Mouse (Mus musculus) adrenal gland, postnatal 36 days (tissue): ENCODE measurements around the gene Apof. TPM values are rescaled to one million over a fixed set of nuclear protein-coding genes. Genes with fewer than 3 reads are reported as not detected.
"Not testable (repeated sequence)": the region's sequence is repeated elsewhere in the genome, so short reads cannot be mapped to it uniquely, and the experiment has no call there.

Experiments
- DNase-seq, 2 experiments: peaks; one replicate each; pipeline ENCODE4 v3.0.0; 2021; ENCODE audit warnings: mixed read lengths in 1 of 2
- total RNA-seq, 2 experiments: library from RNA; stranded (reverse); gene quantifications; 2 replicates each; pipeline ENCODE4 v1.2.3; 2021

The Apof gene
- total RNA-seq, 2 experiments from 2014 or later, result 1.5 to 11.9 TPM

DNA sequence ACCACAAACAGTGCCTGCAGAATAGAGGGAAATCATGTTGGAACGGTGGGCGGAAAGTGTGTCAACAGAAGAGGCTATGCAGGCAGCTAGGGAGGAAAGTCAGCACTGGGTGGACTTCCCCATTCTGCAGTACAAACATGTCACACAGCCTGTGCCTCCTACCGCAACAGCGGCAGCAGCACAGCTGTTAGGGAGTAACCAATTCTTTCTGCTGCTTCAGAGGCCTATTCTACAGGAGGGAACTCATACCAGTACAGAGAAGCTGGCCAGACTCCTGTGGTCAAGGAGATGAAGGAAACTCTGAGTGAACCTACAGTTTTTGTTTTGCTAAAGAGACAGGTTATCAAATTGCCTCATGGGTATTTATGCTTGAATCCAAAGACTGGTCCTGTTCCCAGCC, 9.5 kb upstream of the Apof start:
- no peak for DNase-seq

DNA sequence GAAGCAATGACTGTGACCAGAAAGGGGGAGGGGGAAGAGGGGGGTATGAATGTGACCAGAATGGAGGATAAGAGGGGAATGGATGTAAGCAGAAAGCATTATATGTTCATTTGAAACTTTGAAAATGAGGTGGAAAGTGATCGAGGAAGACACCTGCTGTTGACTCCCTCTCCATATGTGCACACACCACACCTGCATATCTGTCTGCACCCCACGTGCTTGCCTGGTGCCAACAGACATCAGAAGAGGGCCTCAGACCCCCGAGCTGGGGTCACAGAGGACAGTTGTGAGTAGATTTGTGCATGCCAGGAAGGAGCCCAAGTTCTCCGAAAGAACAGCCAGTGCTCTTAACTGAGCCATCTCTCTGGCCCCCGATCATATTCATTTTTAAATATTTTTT, 8.5 kb upstream of the Apof start:
- no peak for DNase-seq

DNA sequence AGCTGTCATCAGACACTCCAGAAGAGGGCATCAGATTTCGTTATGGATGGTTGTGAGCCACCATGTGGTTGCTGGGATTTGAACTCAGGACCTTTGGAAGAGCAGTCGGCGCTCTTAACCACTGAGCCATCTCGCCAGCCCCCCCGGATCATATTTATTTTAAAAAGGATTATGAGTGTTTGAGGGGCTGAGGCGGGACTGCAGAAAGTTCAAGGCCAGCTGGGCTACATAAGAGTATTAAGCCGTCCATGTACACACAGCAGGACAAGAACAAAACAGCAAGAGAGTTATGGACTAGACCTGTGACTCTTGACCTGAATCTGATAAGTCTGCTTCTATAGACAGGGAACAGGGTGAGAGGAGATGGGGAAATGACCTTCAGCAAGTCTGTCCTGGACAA, 8.1 kb upstream of the Apof start:
- not testable (repeated sequence) for DNase-seq

DNA sequence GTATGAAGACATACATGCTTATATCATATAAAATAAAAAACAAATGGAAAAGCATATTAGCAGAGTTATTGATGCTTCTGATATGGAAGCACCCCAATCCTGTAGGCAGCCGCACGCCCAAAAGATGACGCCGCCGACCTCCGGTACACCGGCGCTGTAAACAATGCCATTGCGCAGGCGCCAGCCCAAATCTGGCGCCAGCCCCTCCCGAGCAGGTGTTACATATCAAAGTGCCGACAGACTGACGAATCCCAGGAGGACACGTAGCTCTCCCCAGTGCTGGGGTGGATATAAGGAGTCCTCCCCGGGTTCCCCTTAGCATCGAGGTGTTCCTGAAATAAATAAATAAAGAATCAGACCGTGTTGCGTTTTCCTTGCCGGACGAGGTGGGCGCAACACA, 6.2 kb upstream of the Apof start:
- no peak for DNase-seq

DNA sequence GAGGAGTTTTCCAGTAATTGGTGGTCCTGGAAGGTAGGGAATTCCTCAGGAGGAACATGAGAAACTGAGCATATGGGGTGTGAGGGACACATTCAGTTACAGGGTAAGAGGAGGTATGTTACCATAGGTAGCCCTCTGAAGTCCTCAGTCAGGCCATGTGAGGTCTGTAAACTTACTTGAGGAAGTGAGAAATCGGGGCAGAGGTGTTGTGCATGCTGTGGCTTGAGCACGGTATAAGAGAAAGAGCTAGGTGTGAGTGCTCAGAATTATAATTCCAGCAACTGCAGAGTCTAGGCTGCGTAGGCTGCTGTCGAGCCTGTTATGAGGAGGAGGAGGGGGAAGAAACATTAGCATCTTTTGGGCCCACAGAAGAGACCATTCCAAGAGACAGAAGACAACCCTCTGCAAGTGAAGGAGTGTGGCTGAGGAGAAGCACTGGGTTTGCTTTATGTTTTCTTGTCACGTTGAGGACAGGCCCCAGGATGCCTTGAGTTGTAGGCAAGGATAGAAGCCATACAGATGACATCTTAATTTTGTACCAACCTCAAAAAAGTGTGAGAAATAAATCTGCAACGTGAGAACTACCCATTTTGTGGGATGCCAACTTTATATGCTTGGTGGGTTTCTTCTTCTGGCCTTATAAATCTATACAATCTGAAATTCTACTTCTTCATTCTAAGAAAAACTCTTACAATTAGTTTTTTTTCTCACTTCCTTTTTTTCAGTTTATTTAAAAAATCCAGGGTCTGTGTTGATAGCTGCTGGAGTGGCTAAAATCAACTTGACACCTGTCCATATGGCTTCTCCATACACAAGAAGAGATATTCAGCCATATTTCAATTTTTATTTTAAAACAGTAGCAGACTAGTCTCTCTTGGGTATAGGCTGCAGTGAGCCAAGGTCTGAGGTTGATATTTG, 4.8 kb upstream of the Apof start:
- DNase-seq, result no peak

DNA sequence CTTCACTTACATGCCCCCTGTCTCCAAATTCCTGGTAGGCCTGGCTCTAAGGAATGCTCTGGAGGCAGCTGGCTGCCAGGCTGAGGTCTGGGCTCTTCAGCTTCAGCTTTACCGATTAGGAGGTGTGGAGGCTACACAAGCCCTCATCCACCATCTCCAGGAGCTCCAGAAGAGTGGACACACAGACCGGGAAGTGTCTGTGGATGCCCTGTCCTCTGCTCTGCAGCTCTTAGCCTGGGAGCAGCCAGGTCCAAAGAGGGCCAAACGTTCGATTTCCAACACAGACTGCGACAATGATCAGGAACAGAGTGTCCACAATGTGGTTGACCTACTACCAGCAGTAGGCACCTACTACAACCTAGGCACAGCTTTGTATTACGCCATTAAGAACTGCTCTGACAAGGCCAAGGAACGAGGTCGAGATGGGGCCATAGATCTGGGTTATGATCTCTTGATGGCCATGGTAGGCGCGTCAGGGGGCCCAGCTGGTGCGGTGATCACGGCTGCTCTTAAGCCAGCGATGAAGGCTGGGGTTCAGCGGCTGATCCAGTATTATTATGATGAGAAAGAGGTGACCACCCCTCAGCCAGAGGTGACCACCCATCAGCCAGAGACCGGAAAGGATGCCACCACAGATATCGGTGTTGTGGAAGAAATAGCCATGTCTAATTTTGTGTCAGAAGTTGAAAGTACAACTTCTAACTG, 887 bp downstream of the Apof start:
- DNase-seq, result no peak

DNA sequence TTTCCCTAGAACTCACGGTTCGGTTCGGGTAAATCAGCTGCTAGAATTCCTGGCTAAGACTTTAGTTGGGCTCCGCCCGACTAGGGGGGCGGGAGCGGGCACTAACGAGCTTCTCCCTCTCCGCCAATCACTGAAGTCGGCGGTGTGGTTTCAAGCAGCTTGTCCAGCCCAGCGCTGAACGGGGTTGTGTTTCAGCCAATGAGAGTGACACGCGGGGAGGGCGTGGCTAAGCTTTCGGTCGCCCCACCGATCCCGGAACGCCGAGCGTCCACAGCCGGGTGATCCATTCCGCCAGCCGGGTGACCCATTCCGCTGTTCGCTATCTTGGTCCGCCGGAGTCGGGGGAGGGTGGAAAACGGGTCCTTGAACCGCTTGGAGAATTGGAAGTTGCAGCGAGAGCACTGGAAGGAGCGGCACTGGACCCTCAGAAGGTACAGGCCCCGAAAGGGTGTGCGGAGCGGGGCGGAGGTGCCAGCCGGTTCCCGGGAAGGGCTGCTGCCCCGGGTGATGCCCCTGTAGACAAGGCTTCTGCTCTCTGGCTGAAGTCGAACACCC, 1.9 kb downstream of the Apof start, which contains the start of gene Stat2:
TSS of gene Stat2 (plus strand) at position 273 of the 555 bp plus-strand sequence.
- peak; percentile 98 to 99 for DNase-seq

DNA sequence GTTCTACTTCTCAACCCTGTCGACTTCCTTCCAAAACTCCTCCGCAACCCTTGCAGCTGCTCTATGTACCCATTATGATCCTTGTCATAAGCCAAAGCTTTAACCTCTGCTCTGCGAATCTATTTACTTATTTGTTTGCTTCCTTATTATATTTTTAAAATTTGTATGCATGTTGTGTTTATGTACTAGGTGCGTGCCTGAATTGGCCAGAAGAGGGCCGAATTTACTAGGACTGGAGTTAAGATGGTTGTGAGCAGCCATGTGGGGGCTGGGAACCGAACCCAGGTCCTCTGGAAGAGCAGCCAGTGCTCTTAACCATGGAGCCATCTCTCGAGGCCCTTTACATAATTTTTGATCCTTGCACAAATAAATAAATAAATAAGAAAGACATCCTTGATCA, 2.4 kb downstream of the Apof start:
- DNase-seq, result no peak

DNA sequence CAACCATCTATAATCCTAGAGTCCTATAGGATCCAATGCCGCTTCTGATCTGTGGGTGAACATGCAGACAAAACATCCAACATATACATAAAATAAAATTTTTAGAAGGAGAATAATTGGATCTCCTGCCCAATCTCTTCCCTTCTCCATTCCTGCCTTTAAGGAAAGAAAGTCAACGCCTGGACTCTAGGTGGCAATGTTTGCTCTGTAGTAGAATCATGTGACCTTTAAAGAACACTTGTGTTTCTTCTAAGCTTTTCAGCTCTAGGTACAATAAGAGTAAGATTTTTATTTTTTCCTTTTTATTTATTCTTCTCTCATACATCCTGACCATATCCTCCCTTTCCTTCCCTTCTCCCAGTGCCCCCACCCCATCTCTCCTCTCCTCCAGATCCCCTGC, 3.4 kb downstream of the Apof start:
- DNase-seq, result peak in 1 of 2 experiments; percentile 34

DNA sequence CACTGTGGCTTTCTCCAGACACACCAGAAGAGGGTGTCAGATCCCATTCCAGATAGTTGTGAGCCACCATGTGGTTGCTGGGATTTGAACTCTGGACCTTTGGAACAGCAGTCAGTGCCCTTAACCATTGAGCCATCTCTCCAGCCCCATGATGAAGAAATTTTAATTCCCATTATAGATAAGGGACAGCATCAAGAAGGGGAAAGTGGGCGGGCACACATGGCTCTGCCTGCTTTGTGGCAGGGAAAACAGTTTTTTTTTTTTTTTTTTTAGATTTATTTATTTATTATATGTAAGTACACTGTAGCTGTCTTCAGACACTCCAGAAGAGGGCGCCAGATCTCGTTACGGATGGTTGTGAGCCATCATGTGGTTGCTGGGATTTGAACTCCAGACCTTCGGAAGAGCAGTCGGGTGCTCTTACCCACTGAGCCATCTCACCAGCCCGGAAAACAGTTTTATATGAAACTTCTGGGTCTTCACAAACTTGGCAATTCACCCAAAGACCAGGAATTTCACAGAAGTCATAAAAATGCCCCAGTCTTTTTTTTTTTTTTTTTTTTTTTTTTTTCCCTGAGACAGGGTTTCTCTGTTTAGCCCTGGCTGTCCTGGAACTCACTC, 4.5 kb downstream of the Apof start:
- DNase-seq, result not testable (repeated sequence)

DNA sequence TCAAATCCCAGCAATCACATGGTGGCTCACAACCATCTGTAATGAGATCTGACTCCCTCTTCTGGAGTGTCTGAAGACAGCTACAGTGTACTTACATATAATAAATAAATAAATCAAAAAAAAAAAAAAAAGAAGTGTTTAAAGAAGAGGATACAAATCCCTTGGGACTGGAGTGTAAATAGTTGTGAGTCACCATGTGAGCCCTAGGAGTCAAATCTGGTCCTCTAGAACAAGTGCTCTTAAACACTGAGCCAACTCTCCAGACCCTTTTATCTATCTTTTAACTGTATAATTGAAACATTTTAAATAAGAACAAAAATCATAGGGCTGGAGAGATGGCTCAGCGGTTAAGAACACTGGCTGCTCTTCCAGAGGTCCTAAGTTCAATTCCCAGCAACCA, 6.9 kb downstream of the Apof start:
- not testable (repeated sequence) for DNase-seq

DNA sequence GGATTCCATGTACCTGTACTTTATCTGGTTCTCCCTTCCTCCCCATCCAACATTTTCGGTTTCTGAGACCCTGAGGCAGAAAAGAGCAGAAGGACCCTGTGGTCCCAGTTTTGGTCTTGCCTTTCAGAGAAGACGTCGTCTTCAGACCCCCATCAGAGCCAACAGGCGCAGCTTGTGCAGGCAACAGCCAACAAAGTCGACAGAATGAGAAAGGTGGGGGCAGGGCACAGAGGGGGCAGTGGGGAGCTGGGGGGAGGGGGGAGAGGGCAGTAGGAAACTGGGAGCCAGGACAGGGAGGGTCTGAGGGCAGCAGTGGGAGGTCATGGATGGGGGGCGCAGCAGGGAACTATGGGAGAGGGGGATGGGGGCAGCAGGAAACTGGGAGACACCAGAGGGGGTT, 9.7 kb downstream of the Apof start:
- no peak for DNase-seq

DNA sequence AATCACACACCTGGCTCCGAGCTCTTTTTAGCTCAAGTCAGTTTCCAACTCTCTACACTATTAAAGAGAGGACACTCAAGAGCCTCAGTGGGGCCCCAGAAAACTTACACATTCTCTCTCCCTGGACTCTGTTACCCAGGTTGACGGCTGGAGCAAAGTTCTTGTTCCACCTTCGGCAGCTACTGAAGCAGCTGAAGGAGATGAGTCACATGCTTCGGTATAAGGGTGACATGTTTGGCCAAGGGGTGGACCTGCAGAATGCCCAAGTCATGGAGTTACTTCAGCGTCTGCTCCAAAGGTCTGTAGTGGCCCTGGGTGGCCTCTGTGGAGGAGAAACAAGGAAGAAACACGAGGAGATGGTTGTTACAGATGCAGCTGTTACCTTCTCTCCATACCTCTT, 12.5 kb downstream of the Apof start:
- DNase-seq, result no peak

DNA sequence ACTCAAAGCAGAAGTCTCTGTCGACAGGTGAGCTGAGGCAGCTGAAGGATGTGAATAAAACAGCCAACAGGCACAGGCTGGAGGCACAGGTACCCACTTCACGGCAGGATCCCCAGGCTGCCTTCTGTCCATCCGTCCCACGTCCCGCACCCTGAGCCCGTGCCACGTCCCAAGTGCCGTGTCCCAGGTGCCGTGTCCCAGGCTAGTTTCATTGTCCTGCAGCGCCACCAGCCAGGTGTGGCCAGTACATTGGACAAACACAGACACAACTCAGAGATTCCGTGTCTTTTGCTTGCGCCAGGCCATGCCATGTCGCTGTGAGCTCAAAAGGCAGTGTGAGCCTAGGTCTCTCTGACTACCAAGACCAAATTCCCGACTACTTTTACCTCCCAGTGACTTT, 13.2 kb downstream of the Apof start:
- DNase-seq, result no peak

DNA sequence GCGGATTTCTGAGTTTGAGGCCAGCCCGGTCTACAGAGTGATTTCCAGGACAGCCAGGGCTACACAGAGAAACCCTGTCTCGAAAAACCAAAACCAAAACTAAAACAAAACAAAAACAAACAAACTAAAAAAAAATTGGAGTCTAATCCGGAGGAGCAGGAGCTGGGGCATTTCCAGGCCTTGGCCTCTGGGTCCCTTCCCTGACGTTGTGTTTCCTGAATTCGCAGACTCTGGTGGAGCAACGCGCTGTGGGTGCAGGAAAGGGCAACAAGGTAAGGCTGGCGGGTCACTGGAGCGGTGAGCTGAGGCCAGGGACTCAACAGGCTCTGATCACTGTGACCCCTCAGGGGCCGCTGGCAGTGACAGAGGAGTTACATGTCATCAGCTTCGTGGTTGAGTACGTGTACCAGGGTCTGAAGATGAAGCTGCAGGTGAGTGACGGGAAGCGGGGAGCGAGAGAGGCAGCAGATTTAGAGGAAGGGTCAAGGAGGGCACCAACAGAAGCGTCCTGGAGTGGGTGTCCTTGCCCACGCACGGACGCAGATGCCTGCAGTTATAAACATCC, 14.5 kb downstream of the Apof start:
- peak in 1 of 2 experiments; percentile 34 for DNase-seq

DNA sequence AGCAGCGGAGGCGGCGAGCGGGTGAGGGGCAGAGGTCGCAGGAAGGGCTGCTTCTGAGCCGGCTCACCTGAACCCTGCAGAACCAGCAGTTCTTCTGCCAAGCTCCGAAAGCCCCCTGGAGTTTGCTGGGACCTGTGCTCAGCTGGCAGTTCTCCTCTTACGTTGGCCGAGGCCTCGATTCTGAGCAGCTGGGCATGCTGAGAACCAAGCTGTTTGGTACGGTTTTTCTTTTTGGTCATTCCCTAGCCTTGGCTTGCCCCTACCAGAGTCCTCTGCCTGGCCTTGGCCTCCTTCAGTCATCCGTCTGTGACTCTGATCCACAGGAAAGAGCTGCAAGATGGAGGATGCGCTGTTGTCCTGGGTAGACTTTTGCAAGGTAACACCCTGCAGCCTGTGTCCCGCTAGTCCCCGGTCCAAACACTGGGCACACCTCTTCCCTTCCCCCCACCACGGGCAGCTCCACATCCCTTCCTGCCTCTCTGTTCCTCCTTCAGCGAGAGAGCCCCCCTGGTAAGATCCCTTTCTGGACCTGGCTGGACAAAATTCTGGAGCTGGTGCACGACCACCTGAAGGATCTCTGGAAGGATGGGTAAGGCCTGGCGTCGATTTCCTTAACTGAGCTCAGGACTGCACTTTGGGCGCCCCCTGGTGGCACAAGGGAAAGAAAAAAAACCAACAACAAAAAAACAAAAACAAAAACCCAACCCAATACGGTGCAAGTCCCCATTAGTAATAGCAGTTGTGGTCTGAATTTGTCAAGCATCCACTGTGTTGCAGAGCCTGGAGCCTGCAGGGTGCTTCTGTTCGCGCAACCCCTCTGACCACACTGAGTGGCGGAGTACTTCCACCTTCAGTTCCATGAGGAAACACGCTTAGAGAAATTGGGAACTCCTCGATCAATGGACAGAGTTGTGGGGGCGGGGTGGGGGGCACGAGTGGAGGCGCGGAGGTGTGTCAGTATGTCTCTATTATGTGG, 15.4 kb downstream of the Apof start:
- DNase-seq, result peak; percentile 68 to 78

DNA sequence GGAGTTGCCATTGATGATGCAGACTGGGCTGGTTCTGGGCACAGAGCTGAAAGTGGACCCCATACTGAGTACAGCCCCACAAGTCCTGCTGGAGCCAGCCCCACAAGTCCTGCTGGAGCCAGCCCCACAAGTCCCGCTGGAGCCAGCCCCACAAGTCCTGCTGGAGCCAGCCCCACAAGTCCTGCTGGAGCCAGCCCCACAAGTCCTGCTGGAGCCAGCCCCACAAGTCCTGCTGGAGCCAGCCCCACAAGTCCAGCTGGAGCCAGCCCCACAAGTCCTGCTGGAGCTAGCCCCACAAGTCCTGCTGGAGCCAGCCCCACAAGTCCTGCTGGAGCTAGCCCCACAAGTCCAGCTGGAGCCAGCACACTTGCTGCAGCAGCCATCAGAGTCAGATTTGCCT, 22.1 kb downstream of the Apof start:
- not testable (repeated sequence) for DNase-seq

DNA sequence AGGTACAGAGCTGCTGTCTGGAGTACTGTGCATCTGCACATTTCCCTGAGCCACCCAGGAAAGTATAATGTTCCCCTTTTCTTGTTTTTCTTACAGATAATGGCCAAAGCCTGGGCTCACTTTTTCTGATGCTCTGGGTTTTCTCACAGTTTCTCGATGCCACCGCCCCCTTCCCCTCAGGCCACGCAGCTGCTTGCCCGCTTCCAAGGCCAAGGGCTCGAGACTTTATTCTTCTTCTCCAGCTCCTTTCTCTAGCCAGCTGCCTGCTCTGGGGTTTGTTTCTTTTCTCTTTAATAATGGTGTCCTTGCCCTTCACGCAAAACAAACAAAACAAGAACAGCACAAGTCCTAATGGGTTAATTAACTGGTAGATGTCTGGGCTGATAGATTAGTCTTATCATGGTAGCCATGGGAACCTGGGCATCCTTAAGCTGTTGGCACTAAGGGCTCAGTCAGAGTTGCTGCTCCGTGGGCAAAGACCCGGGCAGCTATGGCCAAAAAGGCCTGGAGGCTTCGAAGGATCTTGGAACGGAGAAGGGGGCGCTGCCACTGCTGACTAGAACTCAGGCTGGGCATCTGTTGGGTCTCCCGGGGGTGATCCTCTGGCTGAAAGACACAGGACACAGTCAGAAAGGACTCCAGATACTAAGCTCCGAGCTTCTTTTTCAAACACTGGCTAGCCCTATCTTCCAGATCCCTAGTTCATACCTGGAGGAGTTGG, 28.1 kb downstream of the Apof start:
- DNase-seq, result no peak

DNA sequence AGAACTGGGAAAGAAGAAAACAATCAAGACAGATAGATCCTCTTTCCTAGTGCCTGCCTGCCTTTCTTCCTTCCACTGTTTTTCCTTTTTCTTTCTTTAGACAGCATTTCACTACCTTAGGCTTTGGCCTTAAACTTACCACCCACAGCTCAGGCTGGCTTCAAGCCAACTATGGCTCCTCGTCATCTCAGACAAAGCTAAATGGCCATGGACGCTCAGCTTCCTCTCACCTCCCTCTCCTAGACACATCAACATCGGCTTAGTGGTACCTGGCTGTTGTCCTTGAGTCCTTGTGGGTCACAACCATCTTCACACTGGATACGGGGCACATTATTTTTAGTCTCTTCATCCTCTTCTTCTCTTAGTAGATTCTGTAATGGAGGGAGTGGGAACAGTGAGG, 28.8 kb downstream of the Apof start:
- DNase-seq, result peak; percentile 55 to 70

DNA sequence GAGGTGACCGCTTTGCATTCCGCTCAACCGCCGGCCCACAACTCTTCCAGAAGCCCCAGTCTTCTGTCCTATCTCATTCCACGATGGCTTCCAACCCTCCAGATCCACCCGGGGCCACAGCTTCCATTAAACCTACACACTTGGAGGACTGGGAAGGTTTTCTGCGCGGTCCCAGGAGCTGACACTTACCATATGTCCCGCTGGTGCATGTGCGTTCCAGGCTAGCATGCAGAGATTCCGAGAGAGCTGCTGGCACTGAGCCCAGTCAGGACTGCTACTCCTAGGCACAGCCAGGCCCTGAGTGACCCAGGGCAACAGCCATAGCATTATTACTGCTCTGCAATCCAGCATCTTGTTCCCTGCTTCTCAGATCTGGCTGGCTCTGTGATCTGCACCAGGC, 29.2 kb downstream of the Apof start:
- peak; percentile 32 to 52 for DNase-seq
